Mouse (Mus musculus): ENCODE data around the gene Idnk.
A peak's percentile ranks its signal among the peaks of the same experiment; 100 is the strongest.

Gene Idnk

GRCm38 (mm10) chr13:58191516-58191915 lies 34.1 kb downstream of the Idnk start:
- no peak for DNase-seq (ENCODE audit: inconsistent age in 2 of 2, low spot score in 1 of 2)

GRCm38 (mm10) chr13:58192146-58192545 lies 34.7 kb downstream of the Idnk start:
- no peak for DNase-seq (ENCODE audit: inconsistent age in 2 of 2, low spot score in 1 of 2)

- no peak for DNase-seq (ENCODE audit: inconsistent age in 2 of 2, low spot score in 1 of 2)
Measured at GRCm38 (mm10) chr13:58193221-58193620, 35.8 kb downstream of the Idnk start.

- DNase-seq (ENCODE audit: inconsistent age in 2 of 2, low spot score in 1 of 2): no peak
Measured at GRCm38 (mm10) chr13:58194908-58195307, 37.5 kb downstream of the Idnk start.

- DNase-seq (ENCODE audit: inconsistent age in 2 of 2, low spot score in 1 of 2): peak in 1 of 2 experiments; percentile 67
Measured at GRCm38 (mm10) chr13:58197211-58197610, 39.8 kb downstream of the Idnk start.

- DNase-seq (ENCODE audit: inconsistent age in 2 of 2, low spot score in 1 of 2): no peak
Measured at GRCm38 (mm10) chr13:58197981-58198640, 40.7 kb downstream of the Idnk start.

- DNase-seq (ENCODE audit: inconsistent age in 2 of 2, low spot score in 1 of 2): no peak
Measured at GRCm38 (mm10) chr13:58201343-58201742, 43.9 kb downstream of the Idnk start.

GRCm38 (mm10) chr13:58201908-58202307 lies 44.5 kb downstream of the Idnk start:
- DNase-seq (ENCODE audit: inconsistent age in 2 of 2, low spot score in 1 of 2): no peak

- DNase-seq (ENCODE audit: inconsistent age in 2 of 2, low spot score in 1 of 2): no peak
Measured at GRCm38 (mm10) chr13:58202903-58203302, 45.5 kb downstream of the Idnk start.

- DNase-seq (ENCODE audit: inconsistent age in 2 of 2, low spot score in 1 of 2): no peak
Measured at GRCm38 (mm10) chr13:58204202-58204601, 46.8 kb downstream of the Idnk start.

GRCm38 (mm10) chr13:58204986-58205385 lies 47.5 kb downstream of the Idnk start:
- DNase-seq (ENCODE audit: inconsistent age in 2 of 2, low spot score in 1 of 2): no peak

GRCm38 (mm10) chr13:58206084-58206483 lies 48.6 kb downstream of the Idnk start:
- DNase-seq (ENCODE audit: inconsistent age in 2 of 2, low spot score in 1 of 2): no peak

- DNase-seq (ENCODE audit: inconsistent age in 2 of 2, low spot score in 1 of 2): no peak
Measured at GRCm38 (mm10) chr13:58210441-58210840, 53.0 kb downstream of the Idnk start.

- DNase-seq (ENCODE audit: inconsistent age in 2 of 2, low spot score in 1 of 2): no peak
Measured at GRCm38 (mm10) chr13:58212530-58212929, 55.1 kb downstream of the Idnk start.

- DNase-seq (ENCODE audit: inconsistent age in 2 of 2, low spot score in 1 of 2): no peak
Measured at GRCm38 (mm10) chr13:58213801-58214200, 56.4 kb downstream of the Idnk start.
